Mouse (Mus musculus) E14TG2a.4 (cell line): ENCODE measurements around the gene Sun3.

Experiments used
- CTCF ChIP-seq: conservative IDR thresholded peaks from 2 replicates; pipeline ENCODE4 v1.5.1; 2014; ENCODE audit warnings: low read length
- NANOG ChIP-seq: IDR thresholded peaks from 2 replicates; pipeline ENCODE4 v1.6.1; 2014; ENCODE audit warnings: borderline replicate concordance, low read length, mixed read lengths
- POU5F1 ChIP-seq: IDR thresholded peaks from 2 replicates; pipeline ENCODE4 v1.6.1; 2014; ENCODE audit warnings: low read length, borderline replicate concordance

- TF ChIP-seq CTCF (no peak), POU5F1 (no peak), NANOG (no peak)
Measured at GRCm38 (mm10) chr11:9076444-9076843, 27.7 kb upstream of the Sun3 start.
